Mouse (Mus musculus) C2C12 (cell line): ENCODE data around the gene Eef1g. TPM values are rescaled to one million over a fixed set of nuclear protein-coding genes. Genes with fewer than 3 reads are reported as not detected.

Experiments
- H3K27me3 ChIP-seq: one replicate; pipeline ENCODE4 v1.6.1; 2011; ENCODE audit not compliant: control insufficient read depth, insufficient read depth, insufficient read length
- H3K36me3 ChIP-seq: one replicate; pipeline ENCODE4 v1.6.1; 2011; ENCODE audit not compliant: control insufficient read depth, insufficient read depth
- H3K4me3 ChIP-seq: one replicate; pipeline ENCODE4 v1.5.1; 2011; ENCODE audit warnings: mild to moderate bottlenecking, control low read depth; ENCODE audit not compliant: poor library complexity, insufficient read depth, severe bottlenecking
- H3K79me2 ChIP-seq: one replicate; pipeline ENCODE4 v1.6.1; 2011; ENCODE audit not compliant: control insufficient read depth, insufficient read depth
- H3K79me3 ChIP-seq: one replicate; pipeline ENCODE4 v1.6.1; 2011; ENCODE audit warnings: low read depth, control low read depth
- H3ac ChIP-seq: one replicate; pipeline ENCODE3; 2011; ENCODE audit warnings: low read depth; ENCODE audit not compliant: control insufficient read depth, insufficient read length
- CEBPB ChIP-seq: IDR thresholded peaks from one replicate; pipeline ENCODE4 v1.6.1; 2011; ENCODE audit warnings: low read depth, mild to moderate bottlenecking, control low read depth, moderate library complexity
- CTCF ChIP-seq: IDR thresholded peaks from one replicate; pipeline ENCODE4 v1.5.1; 2011; ENCODE audit not compliant: control insufficient read depth, insufficient read depth, insufficient read length
- FOSL1 ChIP-seq: IDR thresholded peaks from one replicate; pipeline ENCODE4 v1.8.0; 2011; ENCODE audit warnings: mild to moderate bottlenecking, low read length; ENCODE audit not compliant: poor library complexity, insufficient read depth, severe bottlenecking
- MAX ChIP-seq: IDR thresholded peaks from one replicate; pipeline ENCODE4 v1.6.1; 2011; ENCODE audit warnings: mild to moderate bottlenecking, control low read depth
- MYOD1 ChIP-seq: IDR thresholded peaks from one replicate; pipeline ENCODE4 v1.6.1; 2011; ENCODE audit warnings: low read depth; ENCODE audit not compliant: control insufficient read depth, insufficient read length
- MYOG ChIP-seq: IDR thresholded peaks from one replicate; pipeline ENCODE4 v1.6.1; 2011; ENCODE audit not compliant: control insufficient read depth, insufficient read length; ENCODE audit errors: extremely low read depth
- USF1 ChIP-seq: IDR thresholded peaks from one replicate; pipeline ENCODE4 v1.6.1; 2011; ENCODE audit warnings: low read depth, mild to moderate bottlenecking, control low read depth, moderate library complexity
- polyA plus RNA-seq: library from polyadenylated mRNA; unstranded; fragments of >200 nt; fragmentation: generic; extraction: Trizol; gene quantifications from one replicate; pipeline ENCODE4 v1.2.1, GENCODE M21; 2012; ENCODE audit warnings: missing spikeins

Gene Eef1g
- polyA plus RNA-seq, 1 experiment, result 1,028 TPM

DNA sequence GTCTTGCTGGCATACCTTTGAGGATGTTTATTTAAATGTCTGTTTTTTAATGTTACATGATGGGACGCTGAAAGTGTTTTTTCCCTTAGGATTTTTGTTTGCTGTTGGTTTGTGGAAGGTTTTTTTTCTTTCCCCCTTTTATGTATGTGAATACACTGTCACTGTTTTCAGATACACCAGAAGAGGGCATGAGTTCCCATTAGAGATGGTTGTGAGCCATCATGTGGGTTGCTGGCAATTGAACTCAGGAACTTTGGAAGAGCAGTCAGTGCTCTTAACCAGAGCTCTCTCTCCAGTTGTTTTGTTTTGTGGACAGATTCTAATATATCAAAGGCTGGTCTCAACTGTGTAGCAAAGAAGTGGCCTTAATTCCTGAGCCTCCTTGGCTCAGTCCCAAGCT is 7.8 kb downstream of the Eef1g start:
- H3ac ChIP-seq, result no peak overlapping the region
- H3K36me3 ChIP-seq, result peaks cover 100% of the 10 kb centered on the region
- H3K4me3 ChIP-seq, result no peak overlapping the region
- TF ChIP-seq MAX (no peak), MYOD1 (no peak), CEBPB (no peak), USF1 (no peak), MYOG (no peak), CTCF (no peak), FOSL1 (no peak)
- H3K79me2 ChIP-seq, result peaks cover 100% of the 10 kb centered on the region
- H3K27me3 ChIP-seq, result no peaks in the 10 kb centered on the region
- peaks cover 86% of the 10 kb centered on the region for H3K79me3 ChIP-seq

GRCm38 (mm10) chr19:8975491-8975890 is 8.7 kb downstream of the Eef1g start:
- no peaks in the 10 kb centered on the region for H3K27me3 ChIP-seq
- no peak overlapping the region for H3ac ChIP-seq
- H3K79me3 ChIP-seq, result peaks cover 78% of the 10 kb centered on the region
- TF ChIP-seq MAX, result no peak
- TF ChIP-seq CEBPB, result no peak
- no peak for TF ChIP-seq FOSL1
- TF ChIP-seq CTCF, result no peak
- TF ChIP-seq USF1, result no peak
- TF ChIP-seq MYOD1, result no peak
- no peak for TF ChIP-seq MYOG
- H3K4me3 ChIP-seq, result no peak overlapping the region
- peaks cover 98% of the 10 kb centered on the region for H3K79me2 ChIP-seq
- peaks cover 100% of the 10 kb centered on the region for H3K36me3 ChIP-seq

DNA sequence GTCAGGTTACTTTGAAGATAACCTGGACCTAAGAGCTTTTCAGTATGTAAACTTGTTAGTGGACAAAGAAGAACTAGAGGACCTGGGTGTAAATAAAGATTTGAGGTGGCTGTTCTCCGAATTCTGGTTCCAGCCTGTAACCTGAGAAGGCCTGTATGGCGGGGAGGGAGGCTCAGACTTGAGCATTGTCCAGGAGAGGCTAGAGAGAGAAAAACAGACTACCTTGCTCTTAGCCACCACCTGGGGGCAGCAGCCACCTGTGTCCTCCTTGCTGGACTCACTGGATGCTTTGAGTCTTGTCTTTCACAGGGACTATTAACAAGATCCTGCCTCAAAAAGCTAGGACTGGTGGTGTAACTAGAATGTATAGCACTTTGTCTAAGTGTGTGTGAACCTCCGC is 9.7 kb downstream of the Eef1g start:
- peaks cover 98% of the 10 kb centered on the region for H3K36me3 ChIP-seq
- H3K27me3 ChIP-seq, result no peaks in the 10 kb centered on the region
- H3K79me3 ChIP-seq, result peaks cover 68% of the 10 kb centered on the region
- TF ChIP-seq CTCF (peak; percentile 38), MYOD1 (no peak)
- H3K79me2 ChIP-seq, result peaks cover 91% of the 10 kb centered on the region
- H3K4me3 ChIP-seq, result no peak overlapping the region
- H3ac ChIP-seq, result no peak overlapping the region

GRCm38 (mm10) chr19:8980771-8981170 is 13.9 kb downstream of the Eef1g start:
- peaks cover 55% of the 10 kb centered on the region for H3K36me3 ChIP-seq
- peaks cover 70% of the 10 kb centered on the region for H3K79me2 ChIP-seq
- peaks cover 36% of the 10 kb centered on the region for H3K79me3 ChIP-seq
- TF ChIP-seq CTCF (no peak), USF1 (no peak)
- H3K27me3 ChIP-seq, result no peaks in the 10 kb centered on the region
- no peak overlapping the region for H3K4me3 ChIP-seq
- peak overlapping the region; percentile 27 for H3ac ChIP-seq

DNA sequence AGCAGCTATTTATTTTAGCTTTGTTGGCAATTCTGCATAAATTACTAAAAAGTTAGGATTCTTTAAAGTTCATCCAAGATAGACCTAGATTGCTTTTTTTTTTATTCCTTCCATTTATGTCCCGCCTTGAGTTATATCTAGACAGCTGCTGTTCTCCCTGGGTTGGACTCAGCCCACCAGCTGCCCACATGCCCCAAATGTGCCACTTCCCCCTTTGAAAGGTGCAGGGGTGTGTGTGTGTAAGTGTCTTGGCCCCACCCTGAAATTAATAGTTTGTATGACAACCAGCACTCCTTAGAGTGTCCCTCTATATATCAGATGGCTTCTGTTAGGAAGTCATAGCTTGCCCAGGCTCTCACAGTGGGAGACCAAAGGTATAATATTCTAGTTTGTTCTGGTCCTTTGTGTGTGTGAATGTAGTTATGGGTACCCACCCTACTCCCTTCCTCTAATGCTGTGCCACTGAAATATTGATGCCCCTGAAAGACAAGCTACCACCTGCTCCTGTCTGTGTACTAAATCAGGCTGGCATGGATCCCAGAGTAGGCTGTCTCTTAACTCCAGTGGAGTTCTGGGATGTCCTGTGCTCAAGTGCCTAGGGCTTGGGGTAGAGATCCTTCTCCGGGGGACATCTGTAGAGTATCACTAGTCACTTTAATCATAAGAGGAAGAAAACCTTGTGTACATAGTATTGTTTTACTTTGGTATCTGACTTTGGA is 14.8 kb downstream of the Eef1g start:
- H3ac ChIP-seq, result peak overlapping the region; percentile 28
- TF ChIP-seq CTCF (no peak), MYOG (no peak), MAX (no peak), MYOD1 (peak; percentile 95), FOSL1 (no peak), CEBPB (no peak), USF1 (peak; percentile 4)
- no peaks in the 10 kb centered on the region for H3K27me3 ChIP-seq
- H3K4me3 ChIP-seq, result no peak overlapping the region
- H3K36me3 ChIP-seq, result peaks cover 47% of the 10 kb centered on the region
- H3K79me2 ChIP-seq, result peaks cover 70% of the 10 kb centered on the region
- H3K79me3 ChIP-seq, result peaks cover 30% of the 10 kb centered on the region

- peaks cover 70% of the 10 kb centered on the region for H3K79me2 ChIP-seq
- no peaks in the 10 kb centered on the region for H3K27me3 ChIP-seq
- peaks cover 22% of the 10 kb centered on the region for H3K79me3 ChIP-seq
- H3ac ChIP-seq, result peak overlapping the region; percentile 60
- TF ChIP-seq CTCF (no peak), MAX (no peak), USF1 (no peak), FOSL1 (peak; percentile 31), CEBPB (peak; percentile 29), MYOG (no peak), MYOD1 (peak; percentile 69)
- peaks cover 38% of the 10 kb centered on the region for H3K36me3 ChIP-seq
- no peak overlapping the region for H3K4me3 ChIP-seq
Observed at GRCm38 (mm10) chr19:8982303-8983149, 15.7 kb downstream of the Eef1g start.
